Mouse (Mus musculus): ENCODE data around the gene 1810013L24Rik.
"Not testable (repeated sequence)": the region's sequence is repeated elsewhere in the genome, so short reads cannot be mapped to it uniquely, and the experiment has no call there.

The 1810013L24Rik gene

GRCm38 (mm10) chr16:8836876-8837275 lies 7.0 kb downstream of the 1810013L24Rik start:
- no peak for DNase-seq (ENCODE audit: low read depth, low spot score)

DNA sequence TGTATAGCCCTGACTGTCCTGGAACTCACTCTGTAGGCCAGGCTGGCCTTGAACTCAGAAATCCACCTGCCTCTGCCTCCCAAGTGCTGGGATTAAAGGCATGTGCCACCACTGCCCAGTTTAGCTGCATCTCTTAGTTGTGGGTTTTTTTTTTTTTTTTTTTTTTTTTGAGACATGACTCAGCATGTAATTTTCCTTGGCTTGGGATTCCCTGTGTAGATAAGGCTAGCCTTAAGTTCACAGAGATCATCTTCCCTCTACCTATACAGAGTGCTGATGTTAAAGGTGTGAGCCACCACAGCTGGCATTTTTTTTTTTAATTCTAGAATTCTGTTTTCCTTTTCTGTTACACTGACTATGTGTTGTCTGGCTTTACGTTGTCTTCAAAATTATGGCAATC lies 7.7 kb downstream of the 1810013L24Rik start:
- DNase-seq (ENCODE audit: low read depth, low spot score) = no peak

DNA sequence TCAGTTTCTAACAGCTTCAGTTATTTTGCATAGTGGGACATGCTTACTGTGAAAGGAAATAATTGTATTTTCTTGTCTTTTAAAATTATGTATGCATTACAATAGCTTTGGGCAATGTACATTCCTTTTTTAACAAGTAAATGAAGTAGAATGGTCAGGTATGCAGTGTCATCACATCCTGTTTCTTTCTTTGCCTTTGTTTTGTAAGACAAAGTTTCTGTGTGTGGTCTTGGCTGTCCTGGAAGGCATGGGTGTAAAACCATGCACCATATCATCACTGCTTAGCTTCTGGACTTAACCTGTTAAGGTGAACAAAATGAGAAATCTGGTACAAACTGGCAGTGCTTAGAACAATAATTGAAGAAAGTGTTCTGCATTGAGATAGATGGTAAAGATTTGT lies 9.0 kb downstream of the 1810013L24Rik start:
- DNase-seq (ENCODE audit: low read depth, low spot score) = no peak

DNA sequence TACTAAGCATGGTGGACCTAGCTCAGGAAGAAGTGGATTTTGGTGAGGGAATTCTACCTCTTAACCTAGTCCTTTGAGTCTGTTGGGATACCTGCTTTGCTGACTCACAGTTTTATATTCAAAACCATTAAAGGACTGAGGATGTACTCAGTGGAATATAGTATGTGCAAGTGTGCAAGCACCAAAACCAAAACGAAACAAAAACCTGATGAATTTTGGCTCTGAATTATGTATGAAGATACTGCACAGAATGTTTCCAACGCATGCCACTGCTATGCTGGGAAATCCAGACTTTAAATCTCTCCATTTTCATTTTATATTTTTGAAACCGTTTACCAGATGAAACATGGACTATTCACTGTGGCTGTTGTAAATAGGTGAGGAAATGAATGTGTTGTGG lies 10.7 kb downstream of the 1810013L24Rik start:
- DNase-seq (ENCODE audit: low read depth, low spot score) = peak; percentile 16

DNA sequence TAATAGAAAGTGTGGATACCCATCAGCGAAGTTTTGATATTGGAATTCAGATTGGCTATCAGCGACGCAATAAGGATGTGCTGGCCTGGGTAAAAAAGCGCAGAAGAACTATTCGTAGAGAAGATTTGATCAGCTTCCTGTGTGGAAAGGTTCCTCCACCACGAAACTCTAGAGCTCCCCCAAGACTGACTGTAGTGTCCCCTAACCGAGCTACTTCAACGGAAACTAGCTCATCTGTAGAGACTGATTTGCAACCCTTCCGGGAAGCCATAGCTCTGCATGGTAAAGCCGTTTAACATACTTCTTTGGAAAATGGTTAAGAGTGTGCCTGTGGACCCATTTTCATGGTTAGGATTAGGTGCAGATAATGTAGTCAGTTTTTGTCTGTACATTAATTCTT lies 13.1 kb downstream of the 1810013L24Rik start:
- DNase-seq (ENCODE audit: low read depth, low spot score) = peak; percentile 28

DNA sequence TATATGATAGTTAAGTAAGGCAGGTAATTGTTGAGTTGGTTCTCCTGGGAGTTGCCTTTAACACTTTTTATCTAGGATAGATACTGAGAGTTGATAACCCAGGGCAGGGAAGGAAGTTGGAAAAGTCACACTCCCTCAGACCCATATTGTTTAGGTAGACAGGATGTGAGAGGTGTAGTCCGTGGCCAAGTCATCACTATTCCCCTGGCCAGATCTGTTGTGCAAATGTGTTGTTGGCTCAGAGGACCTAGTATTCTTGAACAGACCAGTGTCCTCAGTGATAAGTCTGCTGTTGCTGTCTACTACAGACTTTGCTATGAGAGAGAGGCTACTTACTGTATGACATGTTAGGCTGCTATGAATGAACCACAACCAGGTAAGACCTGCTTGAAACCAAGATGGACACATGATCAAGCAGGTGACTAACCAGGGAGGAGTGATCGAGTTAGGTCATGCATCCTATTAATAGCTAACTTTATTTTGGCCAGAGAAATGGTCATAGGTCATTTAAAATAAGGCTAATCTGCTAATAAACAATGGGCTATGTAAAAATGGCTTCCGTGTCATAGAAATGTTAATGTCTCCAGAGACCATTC lies 13.8 kb downstream of the 1810013L24Rik start:
- DNase-seq (ENCODE audit: low read depth, low spot score) = no peak

- DNase-seq (ENCODE audit: low read depth, low spot score) = no peak
These were observed 16.1 kb downstream of the 1810013L24Rik start for GRCm38 (mm10) chr16:8845986-8846385.

- peak; percentile 19 for DNase-seq (ENCODE audit: low read depth, low spot score)
These were observed 18.6 kb downstream of the 1810013L24Rik start for GRCm38 (mm10) chr16:8848309-8849068.

DNA sequence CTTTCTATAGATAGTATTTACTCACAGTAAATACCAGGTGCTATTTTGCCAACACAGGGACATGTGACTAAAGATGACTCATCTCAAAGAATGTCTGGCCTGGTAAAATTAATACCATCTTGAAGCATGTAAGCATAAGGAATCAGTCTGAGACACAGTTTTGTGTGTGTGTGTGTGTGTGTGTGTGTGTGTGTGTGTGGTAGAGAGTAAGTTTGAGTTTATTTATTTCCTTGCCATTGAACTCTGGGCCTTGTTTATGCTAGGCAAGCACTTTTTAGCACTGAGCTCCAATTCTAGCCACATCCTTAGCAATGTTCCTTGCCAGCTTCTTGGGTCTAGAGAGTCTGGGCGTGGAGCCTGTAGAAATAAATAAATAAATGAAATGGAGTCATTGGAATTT lies 20.0 kb downstream of the 1810013L24Rik start:
- DNase-seq (ENCODE audit: low read depth, low spot score) = no peak

- DNase-seq (ENCODE audit: low read depth, low spot score) = no peak
These were observed 25.2 kb downstream of the 1810013L24Rik start for GRCm38 (mm10) chr16:8855143-8855542.

- DNase-seq (ENCODE audit: low read depth, low spot score) = no peak
These were observed 26.9 kb downstream of the 1810013L24Rik start for GRCm38 (mm10) chr16:8856820-8857219.

GRCm38 (mm10) chr16:8862336-8862987 lies 32.6 kb downstream of the 1810013L24Rik start:
- no peak for DNase-seq (ENCODE audit: low read depth, low spot score)

- DNase-seq (ENCODE audit: low read depth, low spot score) = no peak
These were observed 34.3 kb downstream of the 1810013L24Rik start for GRCm38 (mm10) chr16:8864223-8864631.

GRCm38 (mm10) chr16:8867406-8867955 lies 37.6 kb downstream of the 1810013L24Rik start:
- DNase-seq (ENCODE audit: low read depth, low spot score) = no peak

GRCm38 (mm10) chr16:8868506-8868905 lies 38.6 kb downstream of the 1810013L24Rik start:
- DNase-seq (ENCODE audit: low read depth, low spot score) = no peak

GRCm38 (mm10) chr16:8869715-8870114 lies 39.8 kb downstream of the 1810013L24Rik start:
- DNase-seq (ENCODE audit: low read depth, low spot score) = peak; percentile 84

DNA sequence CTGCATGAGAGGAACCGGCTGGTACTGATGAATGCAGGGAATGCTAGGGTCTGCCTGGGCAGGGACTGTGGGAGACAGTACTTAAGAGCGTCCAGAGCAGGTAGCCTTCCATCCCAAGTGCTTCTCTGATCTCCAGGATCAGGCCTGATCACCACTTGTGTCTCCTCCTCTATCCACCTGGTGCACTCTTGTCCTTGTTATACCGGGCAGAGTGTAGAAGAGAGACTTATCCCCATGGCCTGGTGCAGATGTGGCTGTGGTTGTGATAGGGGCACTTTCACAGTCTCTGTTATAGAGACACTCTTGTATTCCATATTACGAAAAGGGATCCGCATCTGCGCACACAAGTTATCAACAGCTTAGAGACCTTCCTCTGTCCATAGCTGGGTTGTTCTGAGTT lies 41.5 kb downstream of the 1810013L24Rik start:
- DNase-seq (ENCODE audit: low read depth, low spot score) = no peak

- DNase-seq (ENCODE audit: low read depth, low spot score) = no peak
These were observed 42.1 kb downstream of the 1810013L24Rik start for GRCm38 (mm10) chr16:8872019-8872418.

- no peak for DNase-seq (ENCODE audit: low read depth, low spot score)
These were observed 42.6 kb downstream of the 1810013L24Rik start for GRCm38 (mm10) chr16:8872486-8872885.

GRCm38 (mm10) chr16:8880076-8880475 lies 50.2 kb downstream of the 1810013L24Rik start:
- no peak for DNase-seq (ENCODE audit: low read depth, low spot score)

DNA sequence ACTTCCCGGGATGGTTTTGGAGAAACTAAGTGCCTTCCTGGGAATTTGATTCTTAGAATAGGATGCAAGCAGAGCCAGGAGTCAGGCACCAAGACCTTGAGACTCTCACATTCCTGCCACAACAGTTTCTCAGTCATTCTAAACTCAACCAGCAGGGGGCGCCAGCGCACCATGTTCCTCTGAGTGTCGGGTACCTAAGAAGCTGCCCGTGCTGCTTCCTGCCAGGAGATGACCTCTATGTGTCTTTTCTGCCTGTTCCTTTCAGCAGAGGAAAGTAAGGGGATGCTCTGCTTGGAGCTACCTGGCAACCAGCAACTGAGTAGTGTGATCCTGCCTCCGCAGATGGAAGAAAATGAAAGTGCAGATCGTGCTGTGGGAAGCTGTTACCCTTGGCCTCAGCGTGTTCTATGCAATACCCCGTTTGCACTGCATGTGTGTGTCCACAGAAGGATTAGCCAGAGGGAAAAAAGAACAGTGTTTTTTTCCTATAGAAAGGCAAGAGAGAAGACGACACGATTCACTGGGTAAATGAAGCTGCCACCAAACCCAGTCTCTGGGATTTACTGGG lies 53.9 kb downstream of the 1810013L24Rik start:
- DNase-seq (ENCODE audit: low read depth, low spot score) = peak; percentile 77

GRCm38 (mm10) chr16:8894214-8894613 lies 64.3 kb downstream of the 1810013L24Rik start:
- not testable (repeated sequence) for DNase-seq (ENCODE audit: low read depth, low spot score)

Data from CD4-positive, CD25-positive, alpha-beta regulatory T cell, adult 2 months (primary cell).